ENCODE assay signal across 14 mouse cellular contexts in the genomic region with DNA sequence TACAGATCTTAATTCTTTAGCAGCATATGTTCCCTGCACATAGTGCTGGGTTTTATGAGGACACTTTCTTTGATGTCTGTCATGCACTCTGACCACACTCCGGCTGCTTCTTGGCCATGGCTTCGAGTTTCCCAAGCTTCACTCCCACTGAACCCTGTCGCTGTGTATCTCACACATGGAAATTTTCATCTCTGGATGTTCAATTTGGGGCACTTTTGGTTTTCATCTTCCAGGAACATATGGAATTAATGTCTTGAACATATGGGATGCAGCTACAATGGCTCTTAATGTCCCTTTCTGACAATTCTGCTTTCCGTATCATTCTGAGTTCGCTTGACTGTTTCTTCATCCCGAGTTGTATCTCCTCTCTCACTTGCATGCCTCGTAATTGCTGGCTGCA.
DNase-seq lines count a peak whose midpoint lies in the region; ATAC-seq and TF ChIP-seq lines count a peak whose summit lies in the region.
"Had no signal": no experiment of that assay in that cellular context is flagged by ENCODE, and none has a peak within 500 bp of the region (broad histone marks: within the 10 kb centered on the region; RNA-seq: fewer than 3 reads in every experiment).

No protein-coding gene starts in this region.

- no peak overlapping the region for H3K27ac ChIP-seq in forebrain, embryonic 14.5 days (ENCODE audit: low read depth, low read length)
- no peak overlapping the region for H3K27ac ChIP-seq in forebrain, embryonic 12.5 days
- H3K27ac ChIP-seq in kidney, postnatal 0 days, result no peak overlapping the region
- H3K27ac ChIP-seq in limb, embryonic 14.5 days (replicated peaks; ENCODE audit: low read depth, low read length), result no peak overlapping the region
- H3K27ac ChIP-seq in limb, embryonic 10.5 days, result no peak overlapping the region
- H3K27ac ChIP-seq in intestine, postnatal 0 days (ENCODE audit: low read depth, low read length), result no peak overlapping the region
- H3K27ac ChIP-seq: hindbrain, embryonic 15.5 days had no signal

- H3K27me3 ChIP-seq in forebrain, embryonic 14.5 days (replicated peaks; ENCODE audit: control insufficient read depth, insufficient read depth, low read length), result no peaks in the 10 kb centered on the region
- no peaks in the 10 kb centered on the region for H3K27me3 ChIP-seq in forebrain, embryonic 12.5 days
- no peaks in the 10 kb centered on the region for H3K27me3 ChIP-seq in kidney, postnatal 0 days (ENCODE audit: insufficient read depth, low read length)
- H3K27me3 ChIP-seq in limb, embryonic 14.5 days (ENCODE audit: control insufficient read depth, insufficient read depth, low read length), result no peaks in the 10 kb centered on the region
- no peaks in the 10 kb centered on the region for H3K27me3 ChIP-seq in limb, embryonic 10.5 days (ENCODE audit: low read depth, poor library complexity, severe bottlenecking)
- H3K27me3 ChIP-seq in intestine, postnatal 0 days (replicated peaks; ENCODE audit: control insufficient read depth, insufficient read depth, low read length), result no peaks in the 10 kb centered on the region
- H3K27me3 ChIP-seq: hindbrain, embryonic 15.5 days had no signal

- 80% methylated on average over 7 of the region's 7 CpGs for WGBS in forebrain, embryonic 14.5 days
- WGBS in forebrain, embryonic 12.5 days, result 85% methylated on average over 7 of the region's 7 CpGs
- WGBS in kidney, postnatal 0 days, result 56% methylated on average over 7 of the region's 7 CpGs
- 52% methylated on average over 7 of the region's 7 CpGs for WGBS in limb, embryonic 14.5 days
- WGBS in limb, embryonic 10.5 days, result 89% methylated on average over 7 of the region's 7 CpGs
- 84% methylated on average over 7 of the region's 7 CpGs for WGBS in intestine, postnatal 0 days

- no peak for ATAC-seq in forebrain, embryonic 14.5 days
- ATAC-seq in forebrain, embryonic 12.5 days (ENCODE audit: low FRiP score), result no peak
- ATAC-seq in kidney, postnatal 0 days (replicated peaks; ENCODE audit: low FRiP score, low read depth), result no peak
- no peak for ATAC-seq in limb, embryonic 14.5 days (ENCODE audit: low FRiP score, low read depth)
- ATAC-seq in intestine, postnatal 0 days, result no peak

- TF ChIP-seq POLR2A in limb, embryonic 14.5 days (IDR thresholded peaks at IDR 0.05; ENCODE audit: borderline replicate concordance, extremely low read depth, insufficient read depth, insufficient read length), result no peak
- TF ChIP-seq POLR2A in brain, embryonic 14.5 days (IDR thresholded peaks at IDR 0.05; ENCODE audit: borderline replicate concordance, extremely low read depth, insufficient read depth, insufficient read length, poor library complexity, severe bottlenecking), result no peak

- no peak for TF ChIP-seq CTCF in kidney, postnatal 0 days (IDR thresholded peaks at IDR 0.05; ENCODE audit: low read depth)
- TF ChIP-seq CTCF in brain, embryonic 14.5 days (IDR thresholded peaks at IDR 0.05; ENCODE audit: borderline replicate concordance, extremely low read depth, insufficient read depth, insufficient read length), result no peak
- TF ChIP-seq CTCF in intestine, postnatal 0 days (IDR thresholded peaks at IDR 0.05; ENCODE audit: low read depth), result no peak

- H3K4me1 ChIP-seq in forebrain, embryonic 14.5 days (ENCODE audit: control insufficient read depth, insufficient read depth, low read length), result peaks cover 8% of the 10 kb centered on the region
- peaks cover 5% of the 10 kb centered on the region; the same call in 1 of the 2 replicates for H3K4me1 ChIP-seq in forebrain, embryonic 12.5 days
- no peaks in the 10 kb centered on the region for H3K4me1 ChIP-seq in kidney, postnatal 0 days (replicated peaks; ENCODE audit: insufficient read depth, low read length)
- no peaks in the 10 kb centered on the region for H3K4me1 ChIP-seq in limb, embryonic 14.5 days (ENCODE audit: control insufficient read depth, insufficient read depth, low read length)
- H3K4me1 ChIP-seq in limb, embryonic 10.5 days, result no peaks in the 10 kb centered on the region
- no peaks in the 10 kb centered on the region for H3K4me1 ChIP-seq in intestine, postnatal 0 days (replicated peaks; ENCODE audit: control insufficient read depth, insufficient read depth, low read length)

- H3K36me3 ChIP-seq in forebrain, embryonic 14.5 days (ENCODE audit: control insufficient read depth, insufficient read depth, low read length), result no peaks in the 10 kb centered on the region
- H3K36me3 ChIP-seq in forebrain, embryonic 12.5 days (replicated peaks), result no peaks in the 10 kb centered on the region
- no peaks in the 10 kb centered on the region for H3K36me3 ChIP-seq in kidney, postnatal 0 days (ENCODE audit: insufficient read depth, low read length)
- H3K36me3 ChIP-seq in limb, embryonic 14.5 days (ENCODE audit: control insufficient read depth, insufficient read depth, low read length), result no peaks in the 10 kb centered on the region
- no peaks in the 10 kb centered on the region for H3K36me3 ChIP-seq in limb, embryonic 10.5 days
- H3K36me3 ChIP-seq in intestine, postnatal 0 days (ENCODE audit: control insufficient read depth, insufficient read depth), result no peaks in the 10 kb centered on the region
- H3K36me3 ChIP-seq: heart, embryonic 12.5 days; hindbrain, embryonic 15.5 days had no signal

- H3K9ac ChIP-seq in forebrain, embryonic 14.5 days (ENCODE audit: low read length), result no peak overlapping the region
- H3K9ac ChIP-seq in forebrain, embryonic 12.5 days, result no peak overlapping the region
- no peak overlapping the region for H3K9ac ChIP-seq in kidney, postnatal 0 days (ENCODE audit: low read depth, low read length)
- H3K9ac ChIP-seq in limb, embryonic 14.5 days (ENCODE audit: low read depth, low read length, severe bottlenecking), result no peak overlapping the region
- no peak overlapping the region for H3K9ac ChIP-seq in intestine, postnatal 0 days (ENCODE audit: low read depth, low read length)
- H3K9ac ChIP-seq: heart, embryonic 12.5 days; hindbrain, embryonic 15.5 days had no signal

- H3K4me2 ChIP-seq in forebrain, embryonic 14.5 days (ENCODE audit: low read length), result no peak overlapping the region
- H3K4me2 ChIP-seq in forebrain, embryonic 12.5 days, result no peak overlapping the region
- H3K4me2 ChIP-seq in kidney, postnatal 0 days (ENCODE audit: low read length), result no peak overlapping the region
- H3K4me2 ChIP-seq in limb, embryonic 14.5 days (replicated peaks; ENCODE audit: low read depth, low read length, severe bottlenecking), result no peak overlapping the region
- H3K4me2 ChIP-seq in intestine, postnatal 0 days (replicated peaks; ENCODE audit: low read depth), result no peak overlapping the region
- H3K4me2 ChIP-seq: heart, embryonic 12.5 days; hindbrain, embryonic 15.5 days had no signal

- DNase-seq in forebrain, embryonic 14.5 days (ENCODE audit: low spot score), result peak; percentile 20
- DNase-seq in kidney, postnatal 0 days (ENCODE audit: low spot score), result peak; percentile 24
- DNase-seq in kidney, adult 11 months, result no peak
- peak; percentile 15 for DNase-seq in limb, embryonic 14.5 days (ENCODE audit: low spot score)
- no peak for DNase-seq in limb, embryonic 10.5 days (ENCODE audit: low spot score)
- DNase-seq in brain, embryonic 14.5 days (ENCODE audit: low read depth), result peak; percentile 34
- DNase-seq: adrenal gland, postnatal 10 days; cerebellum, adult 18-20 months; cerebellum, adult 9-11 months; gastrocnemius, postnatal 14 days had no signal

- no peaks in the 10 kb centered on the region for H3K9me3 ChIP-seq in forebrain, embryonic 14.5 days (replicated peaks; ENCODE audit: control insufficient read depth, low read length)
- H3K9me3 ChIP-seq in forebrain, embryonic 12.5 days, result no peaks in the 10 kb centered on the region
- H3K9me3 ChIP-seq in kidney, postnatal 0 days (replicated peaks; ENCODE audit: low read length), result no peaks in the 10 kb centered on the region
- no peaks in the 10 kb centered on the region for H3K9me3 ChIP-seq in limb, embryonic 14.5 days (ENCODE audit: control insufficient read depth, low read length)
- H3K9me3 ChIP-seq in limb, embryonic 10.5 days (replicated peaks), result no peaks in the 10 kb centered on the region
- H3K9me3 ChIP-seq in intestine, postnatal 0 days (ENCODE audit: control insufficient read depth), result no peaks in the 10 kb centered on the region
- H3K9me3 ChIP-seq: heart, embryonic 12.5 days; hindbrain, embryonic 15.5 days had no signal

- H3K4me3 ChIP-seq in forebrain, embryonic 14.5 days (ENCODE audit: low read depth, low read length), result no peak overlapping the region
- no peak overlapping the region for H3K4me3 ChIP-seq in forebrain, embryonic 12.5 days (replicated peaks)
- H3K4me3 ChIP-seq in kidney, postnatal 0 days (replicated peaks; ENCODE audit: low read depth, low read length), result no peak overlapping the region
- H3K4me3 ChIP-seq in limb, embryonic 14.5 days (replicated peaks; ENCODE audit: low read length), result no peak overlapping the region
- no peak overlapping the region for H3K4me3 ChIP-seq in limb, embryonic 10.5 days
- H3K4me3 ChIP-seq in intestine, postnatal 0 days (ENCODE audit: low read depth, low read length), result no peak overlapping the region
- H3K4me3 ChIP-seq: heart, embryonic 12.5 days; hindbrain, embryonic 15.5 days had no signal

Comparison
In these comparisons a context has a peak if more than half of its experiments do, and no peak if none do; other contexts are left out.
1. DNase-seq: peak in forebrain, embryonic 14.5 days (single experiment), kidney, postnatal 0 days (single experiment), limb, embryonic 14.5 days (single experiment) and brain, embryonic 14.5 days (single experiment); none in kidney, adult 11 months (single experiment) and limb, embryonic 10.5 days (single experiment).